Mouse (Mus musculus) limb, embryonic 11.5 days (tissue): ENCODE results near the gene Grrp1. TPM values are rescaled to one million over a fixed set of nuclear protein-coding genes. Genes with fewer than 3 reads are reported as not detected.

Experiments
- ATAC-seq: fragments of 200-750 bp; cut with Nextera tagmentation; 2 replicates; pipeline ENCODE4 v1.8.0; 2017; ENCODE audit warnings: low read depth; ENCODE audit not compliant: insufficient number of reproducible peaks, low FRiP score, low TSS enrichment
- DNase-seq: peaks from one replicate; pipeline ENCODE4 v3.0.0-alpha.2; 2015; ENCODE audit warnings: low spot score
- H3K27ac ChIP-seq: fragments of 300-500 bp; sonication (generic); replicated peaks from 2 replicates; pipeline ENCODE4 v1.5.1; 2014; ENCODE audit warnings: low read depth, mild to moderate bottlenecking, low read length
- H3K27me3 ChIP-seq: fragments of 300-500 bp; sonication (generic); 2 replicates; pipeline ENCODE4 v1.6.1; 2014; ENCODE audit warnings: mild to moderate bottlenecking, low read length, mixed read lengths; ENCODE audit not compliant: control insufficient read depth, insufficient read depth
- H3K36me3 ChIP-seq: fragments of 300-500 bp; sonication (generic); 2 replicates; pipeline ENCODE4 v1.6.1; 2014; ENCODE audit warnings: mild to moderate bottlenecking, low read length, moderate library complexity, mixed read lengths; ENCODE audit not compliant: control insufficient read depth, insufficient read depth
- H3K4me1 ChIP-seq: fragments of 300-500 bp; sonication (generic); 2 replicates; pipeline ENCODE4 v1.6.1; 2014; ENCODE audit warnings: low read length, mixed read lengths; ENCODE audit not compliant: control insufficient read depth, insufficient read depth
- H3K4me2 ChIP-seq: fragments of 300-500 bp; sonication (generic); 2 replicates; pipeline ENCODE4 v1.6.1; 2014; ENCODE audit warnings: low read depth, mild to moderate bottlenecking, moderate library complexity; ENCODE audit not compliant: severe bottlenecking
- H3K4me3 ChIP-seq: fragments of 300-500 bp; sonication (generic); 2 replicates; pipeline ENCODE4 v1.5.1; 2014; ENCODE audit warnings: low read depth, low read length
- H3K9ac ChIP-seq: fragments of 300-500 bp; sonication (generic); 2 replicates; pipeline ENCODE4 v1.6.1; 2014; ENCODE audit warnings: mild to moderate bottlenecking, low read length
- H3K9me3 ChIP-seq: fragments of 300-500 bp; sonication (generic); 2 replicates; pipeline ENCODE4 v1.6.1; 2016; ENCODE audit warnings: low read length; ENCODE audit not compliant: control insufficient read depth
- WGBS: fragments of 180-500 bp; shearing (Covaris S2); extraction: QIAGEN DNeasy Blood & Tissue Kit; methylation state at CpG from one replicate; pipeline ENCODE4 v1.1.7; 2014; 5-methylcytosine and 5-hydroxymethylcytosine counted together
- polyA plus RNA-seq: library from polyadenylated mRNA; unstranded; fragments of >200 nt; fragmentation: Nextera tagmentation; extraction: Ambion mirVana; gene quantifications from 2 replicates; pipeline ENCODE4 v1.2.1, GENCODE M21; 2014

The Grrp1 gene
- polyA plus RNA-seq, 1 experiment from 2014 or later, result 5.5 TPM

- no peaks in the 10 kb centered on the region for H3K9me3 ChIP-seq
- H3K27ac ChIP-seq, result no peak within 1 kb of the TSS
- peaks cover 4% of the 10 kb centered on the region; the same call in 1 of the 2 replicates for H3K4me1 ChIP-seq
- no peaks in the 10 kb centered on the region for H3K36me3 ChIP-seq
- no peak within 1 kb of the TSS; the same call in 1 of the 2 replicates for H3K9ac ChIP-seq
- ATAC-seq, result no peak
- H3K4me3 ChIP-seq, result peak within 1 kb of the TSS; percentile 70; the same call in 1 of the 2 replicates
- no peak within 1 kb of the TSS; the same call in 1 of the 2 replicates for H3K4me2 ChIP-seq
- H3K27me3 ChIP-seq, result peaks cover 18% of the 10 kb centered on the region
- DNase-seq, result no peak
- WGBS, result 91% methylated on average over 17 of the region's 17 CpGs
Measured at GRCm38 (mm10) chr4:134243516-134244250, 10.2 kb downstream of the Grrp1 start, which contains the start of gene E130218I03Rik. Gene E130218I03Rik, plus strand, starts transcription at chr4:134243662.

DNA sequence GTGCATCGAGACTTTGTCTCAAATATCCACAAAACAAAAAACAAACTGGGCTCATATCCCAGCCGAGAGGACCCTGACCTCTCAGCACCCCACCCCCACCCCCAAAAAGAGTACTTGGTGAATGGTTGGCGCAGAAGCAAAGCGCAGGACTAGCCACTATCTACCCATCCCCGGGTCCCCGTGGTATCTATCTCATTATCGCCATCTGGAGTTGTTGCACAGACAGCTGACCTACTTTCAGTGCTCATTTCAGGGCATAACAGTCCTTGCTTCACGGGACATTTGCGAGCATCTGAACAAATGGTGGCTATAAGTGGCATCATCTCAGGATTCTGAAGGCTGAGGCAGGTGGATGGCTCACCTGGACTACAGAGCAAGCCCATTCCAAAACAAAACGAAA is 15.2 kb downstream of the Grrp1 start:
- Histone ChIP-seq H3K9ac (no peak overlapping the region), H3K9me3 (no peaks in the 10 kb centered on the region), H3K4me3 (no peak overlapping the region), H3K27me3 (peaks cover 19% of the 10 kb centered on the region), H3K36me3 (no peaks in the 10 kb centered on the region), H3K4me1 (peaks cover 4% of the 10 kb centered on the region; the same call in 1 of the 2 replicates), H3K4me2 (0 out of 2 replicates have a peak overlapping the region, but pooled peaks have one; percentile 35), H3K27ac (no peak overlapping the region)
- no peak for ATAC-seq
- WGBS, result 14% methylated on average over 10 of the region's 10 CpGs
- no peak for DNase-seq

DNA sequence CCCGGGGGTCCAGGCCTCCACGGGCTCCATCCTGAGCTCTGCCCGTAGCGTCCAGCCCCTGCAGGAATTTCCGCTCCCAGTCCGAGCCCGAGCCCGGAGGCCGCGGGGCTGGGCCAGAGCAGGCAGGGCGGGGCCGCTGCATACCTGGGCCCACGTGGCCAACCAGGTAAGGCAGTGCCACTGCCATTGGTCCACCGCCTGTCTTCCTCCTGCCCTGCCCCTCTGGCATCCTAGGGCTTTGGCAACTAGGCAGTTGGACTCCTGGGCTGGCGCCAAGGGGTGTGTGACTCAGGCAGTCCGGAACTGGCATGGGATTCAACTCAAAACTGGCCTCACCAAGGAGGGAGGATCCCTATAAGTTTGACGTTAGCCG is 15.6 kb downstream of the Grrp1 start, which contains the start of gene Cnksr1:
Gene Cnksr1 (minus strand): TSS at position 121 of the 373 bp plus-strand sequence.
- ATAC-seq, result no peak
- Histone ChIP-seq H3K4me3 (peak within 1 kb of the TSS; percentile 11), H3K27ac (no peak within 1 kb of the TSS), H3K36me3 (no peaks in the 10 kb centered on the region), H3K9ac (no peak within 1 kb of the TSS), H3K4me2 (peak within 1 kb of the TSS; percentile 35), H3K4me1 (peaks cover 4% of the 10 kb centered on the region; the same call in 1 of the 2 replicates), H3K27me3 (peaks cover 19% of the 10 kb centered on the region), H3K9me3 (no peaks in the 10 kb centered on the region)
- 1% methylated on average over 18 of the region's 18 CpGs for WGBS
- DNase-seq, result peak; percentile 45

DNA sequence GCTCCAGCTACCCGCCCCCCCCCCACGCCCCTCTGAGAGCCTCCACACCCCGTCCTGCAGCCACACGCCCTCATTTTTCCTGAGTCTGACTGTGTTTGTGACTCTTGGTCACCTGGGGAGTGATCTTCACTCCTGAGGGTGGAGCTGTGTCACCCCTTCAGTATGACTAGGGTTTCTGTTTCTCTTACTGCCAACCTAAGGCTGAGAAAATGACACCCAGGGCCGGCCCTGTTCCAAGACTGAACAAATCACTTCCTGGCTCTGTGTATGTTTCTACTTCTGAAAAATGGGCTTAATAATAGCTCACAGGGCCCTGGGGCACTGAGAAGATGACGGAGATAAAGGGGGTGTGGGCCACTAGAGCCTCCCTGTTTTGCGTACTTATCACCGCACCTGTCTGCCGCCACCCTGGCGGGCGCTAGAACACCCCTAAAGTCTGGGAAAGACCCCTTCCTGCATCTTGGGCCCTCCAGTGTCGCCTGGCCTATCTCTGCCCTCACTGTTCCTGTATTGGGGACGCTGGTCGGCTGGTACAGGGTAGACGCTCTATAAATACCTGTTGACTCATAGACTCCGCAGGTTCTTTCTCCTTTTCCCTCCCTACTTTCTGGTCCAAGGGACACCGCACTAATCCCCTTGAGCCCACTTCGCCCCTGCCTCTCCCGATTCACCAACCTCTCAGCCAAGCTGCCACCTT is 16.2 kb downstream of the Grrp1 start:
- Histone ChIP-seq H3K4me3 (peak overlapping the region; percentile 11), H3K4me1 (peaks cover 4% of the 10 kb centered on the region; the same call in 1 of the 2 replicates), H3K27ac (no peak overlapping the region), H3K9ac (no peak overlapping the region), H3K27me3 (peaks cover 19% of the 10 kb centered on the region), H3K9me3 (no peaks in the 10 kb centered on the region), H3K36me3 (no peaks in the 10 kb centered on the region), H3K4me2 (peak overlapping the region; percentile 35)
- 17% methylated on average over 19 of the region's 19 CpGs for WGBS
- ATAC-seq, result no peak
- DNase-seq, result no peak

GRCm38 (mm10) chr4:134234876-134235275 is 19.0 kb downstream of the Grrp1 start:
- H3K4me3 ChIP-seq, result no peak overlapping the region
- DNase-seq (no peak), ATAC-seq (no peak)
- peaks cover 19% of the 10 kb centered on the region for H3K27me3 ChIP-seq
- H3K4me2 ChIP-seq, result no peak overlapping the region
- no peak overlapping the region for H3K9ac ChIP-seq
- H3K4me1 ChIP-seq, result peaks cover 4% of the 10 kb centered on the region; the same call in 1 of the 2 replicates
- H3K27ac ChIP-seq, result no peak overlapping the region
- WGBS, result 82% methylated on average over 5 of the region's 5 CpGs
- no peaks in the 10 kb centered on the region for H3K36me3 ChIP-seq
- no peaks in the 10 kb centered on the region for H3K9me3 ChIP-seq

GRCm38 (mm10) chr4:134230431-134230830 is 23.5 kb downstream of the Grrp1 start:
- Histone ChIP-seq H3K36me3 (no peaks in the 10 kb centered on the region), H3K4me1 (no peaks in the 10 kb centered on the region), H3K9me3 (no peaks in the 10 kb centered on the region), H3K4me3 (no peak overlapping the region), H3K27ac (no peak overlapping the region), H3K27me3 (no peaks in the 10 kb centered on the region), H3K4me2 (no peak overlapping the region), H3K9ac (no peak overlapping the region)
- ATAC-seq (no peak), DNase-seq (no peak)
- 31% methylated on average over 8 of the region's 8 CpGs for WGBS

GRCm38 (mm10) chr4:134227194-134227593 is 26.7 kb downstream of the Grrp1 start, which contains the start of gene Catsper4:
Gene Catsper4, minus strand, starts transcription at chr4:134227383.
- no peak within 1 kb of the TSS for H3K4me2 ChIP-seq
- H3K27ac ChIP-seq, result no peak within 1 kb of the TSS
- no peak for DNase-seq
- no peaks in the 10 kb centered on the region for H3K9me3 ChIP-seq
- no peaks in the 10 kb centered on the region for H3K36me3 ChIP-seq
- H3K4me1 ChIP-seq, result no peaks in the 10 kb centered on the region
- no peaks in the 10 kb centered on the region for H3K27me3 ChIP-seq
- no peak for ATAC-seq
- 72% methylated on average over 8 of the region's 8 CpGs for WGBS
- H3K9ac ChIP-seq, result no peak within 1 kb of the TSS
- no peak within 1 kb of the TSS for H3K4me3 ChIP-seq

- H3K4me1 ChIP-seq, result no peaks in the 10 kb centered on the region
- H3K27ac ChIP-seq, result no peak overlapping the region
- no peak overlapping the region for H3K4me2 ChIP-seq
- 67% methylated on average over 11 of the region's 11 CpGs for WGBS
- DNase-seq, result no peak
- no peak overlapping the region for H3K4me3 ChIP-seq
- no peaks in the 10 kb centered on the region for H3K27me3 ChIP-seq
- no peak overlapping the region for H3K9ac ChIP-seq
- no peaks in the 10 kb centered on the region for H3K36me3 ChIP-seq
- ATAC-seq, result no peak
- no peaks in the 10 kb centered on the region for H3K9me3 ChIP-seq
Measured at GRCm38 (mm10) chr4:134222793-134223600, 30.9 kb downstream of the Grrp1 start.
